Mouse (Mus musculus) right cerebral cortex, adult 18-20 months (tissue): ENCODE measurements around the gene Cdh3.

Experiments used
- DNase-seq: peaks from one replicate; pipeline ENCODE4 v3.0.0; 2022; ENCODE audit warnings: mixed read lengths

The Cdh3 gene

DNA sequence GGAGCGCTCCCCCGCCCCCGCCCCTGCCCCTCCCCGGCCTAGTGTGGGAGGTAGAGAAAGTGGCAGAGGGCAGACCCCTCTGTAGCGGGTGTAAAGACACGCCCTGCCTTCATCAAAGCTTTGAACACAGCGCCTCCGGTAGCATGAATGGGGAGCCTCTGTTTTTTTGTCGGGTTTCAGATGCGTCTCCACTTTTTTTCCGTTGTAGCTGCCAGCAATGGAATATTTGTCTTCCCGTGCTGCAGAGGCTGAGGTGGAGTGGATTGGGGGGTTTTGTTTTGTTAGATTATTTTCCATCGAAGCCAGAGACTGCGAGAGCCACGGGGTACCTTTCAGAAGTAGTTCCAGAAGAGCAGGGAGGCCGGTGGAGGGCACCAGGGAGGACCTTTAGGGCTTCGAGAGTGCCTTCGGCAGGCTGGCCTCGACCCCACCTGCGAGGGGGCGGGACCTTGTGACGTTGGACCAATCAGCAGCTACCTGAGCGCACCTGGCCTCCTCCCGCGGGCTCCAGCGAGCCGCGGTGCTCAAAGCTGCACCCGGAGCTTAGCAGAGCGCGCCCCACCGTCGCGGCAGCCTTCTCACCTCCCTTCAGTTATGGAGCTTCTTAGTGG lies at the start of gene Cdh3:
Gene Cdh3, plus strand, starts transcription at position 527 of the 611 bp plus-strand sequence.
- DNase-seq, result no peak

DNA sequence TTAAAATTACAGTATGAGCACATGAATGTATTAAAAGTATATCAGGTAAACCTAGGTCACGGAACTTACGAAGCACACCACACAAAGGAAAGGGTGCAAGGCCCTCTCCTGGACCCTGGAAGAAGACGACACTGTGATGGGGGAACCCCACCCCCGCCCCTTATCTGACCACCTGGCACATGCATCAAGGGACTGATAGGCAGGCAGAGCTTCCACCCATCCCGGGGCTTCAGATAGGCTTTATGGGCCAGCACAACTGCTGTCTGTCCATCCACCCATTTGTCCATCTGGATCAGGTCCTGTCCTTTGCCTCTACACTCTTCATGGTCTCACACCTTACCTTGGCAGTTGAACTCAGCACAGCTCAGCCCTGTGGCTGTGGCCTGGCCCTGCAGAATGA lies 48.6 kb upstream of the Cdh3 start:
- DNase-seq, result no peak

DNA sequence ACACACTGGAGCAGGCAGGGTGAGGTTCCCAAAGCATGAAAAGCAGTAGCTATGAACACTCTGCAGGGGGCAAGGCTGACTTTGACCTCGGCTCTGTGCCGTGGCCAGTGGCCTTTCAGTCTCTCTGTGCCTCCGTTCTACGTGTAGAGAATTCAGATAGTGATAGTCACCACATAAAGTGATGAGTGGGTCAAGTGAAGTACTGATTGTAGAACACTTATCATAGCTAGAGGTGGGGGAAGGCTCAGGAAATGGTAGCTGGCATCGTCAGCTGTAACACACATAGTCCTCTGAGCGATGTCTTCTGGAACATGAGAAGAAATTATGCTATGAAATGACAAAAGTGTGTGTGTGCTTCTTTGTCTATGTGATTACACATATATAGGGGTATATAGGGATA lies 46.9 kb upstream of the Cdh3 start:
- no peak for DNase-seq

DNA sequence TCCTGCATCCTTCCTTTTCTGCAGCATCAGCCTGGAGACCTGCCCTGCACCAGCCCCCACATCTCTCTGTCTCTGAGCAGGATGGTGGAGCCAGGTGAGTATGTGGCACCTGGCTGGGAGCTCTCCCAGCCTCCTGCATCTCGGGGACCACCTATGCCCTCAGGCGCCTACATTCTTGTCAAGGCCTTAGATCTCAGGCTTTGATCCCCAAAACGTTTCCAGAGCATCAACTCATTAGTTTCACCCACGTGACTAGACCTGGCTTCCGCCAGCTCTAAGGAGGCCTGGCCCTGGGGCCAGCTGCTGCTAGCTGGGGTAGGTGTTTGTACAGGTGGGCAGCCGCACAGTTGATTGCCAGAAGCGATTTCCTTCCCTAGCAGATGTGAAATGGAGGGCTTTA lies 41.2 kb upstream of the Cdh3 start:
- no peak for DNase-seq

DNA sequence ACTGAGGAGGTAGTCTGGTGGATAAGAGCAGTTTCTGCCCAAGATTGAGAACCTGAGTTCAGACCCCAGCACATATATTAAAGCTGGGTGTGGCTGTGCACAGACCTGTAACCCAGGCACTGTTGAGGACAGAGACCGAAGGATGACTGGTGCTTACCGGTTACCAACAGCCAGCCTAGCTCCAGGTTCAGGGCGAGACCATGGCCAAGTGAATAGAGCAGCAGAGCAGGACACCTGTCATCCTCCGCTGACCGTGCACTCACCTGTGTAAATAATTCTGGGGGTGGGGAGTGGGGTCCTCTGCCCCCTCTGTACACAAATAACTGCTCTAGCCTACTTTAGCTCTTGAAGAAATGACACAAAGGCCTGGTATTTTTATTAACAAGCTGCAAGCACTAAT lies 36.7 kb upstream of the Cdh3 start:
- DNase-seq, result no peak

DNA sequence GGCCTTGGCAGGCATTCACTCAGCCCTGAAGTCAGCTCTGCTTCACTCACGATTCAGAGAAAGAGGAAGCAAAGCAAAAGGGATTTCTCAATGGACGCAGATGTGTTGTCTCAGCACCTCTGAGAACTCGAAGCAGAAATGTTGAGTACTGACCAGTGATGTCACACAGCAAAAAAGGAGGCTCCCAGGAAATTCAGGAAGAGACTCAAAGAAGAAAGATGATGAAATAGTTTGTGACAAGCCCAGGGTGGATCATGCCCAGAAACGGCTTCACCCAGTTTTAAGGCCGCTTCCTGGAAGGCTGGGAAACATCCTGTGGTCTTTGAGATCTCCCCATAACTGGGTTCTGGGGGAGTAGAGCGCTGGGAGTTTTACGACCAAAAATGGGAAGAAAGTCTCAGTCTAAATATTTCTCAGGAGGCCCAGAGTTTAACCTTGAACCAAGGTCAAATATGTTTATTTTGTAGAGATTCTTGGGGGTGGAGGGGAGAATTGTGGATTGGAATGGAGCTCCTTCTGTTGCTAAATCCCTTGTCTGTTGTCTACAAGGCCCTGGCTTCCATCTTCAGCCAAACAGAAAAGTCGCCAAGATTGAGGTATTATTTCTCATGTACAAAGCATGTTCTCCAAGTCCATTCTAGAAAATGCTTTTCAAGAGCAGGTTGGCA lies 10.5 kb upstream of the Cdh3 start, which contains the start of gene 6030452D12Rik:
Gene 6030452D12Rik, plus strand, starts transcription at position 505 of the 668 bp plus-strand sequence.
- no peak for DNase-seq

DNA sequence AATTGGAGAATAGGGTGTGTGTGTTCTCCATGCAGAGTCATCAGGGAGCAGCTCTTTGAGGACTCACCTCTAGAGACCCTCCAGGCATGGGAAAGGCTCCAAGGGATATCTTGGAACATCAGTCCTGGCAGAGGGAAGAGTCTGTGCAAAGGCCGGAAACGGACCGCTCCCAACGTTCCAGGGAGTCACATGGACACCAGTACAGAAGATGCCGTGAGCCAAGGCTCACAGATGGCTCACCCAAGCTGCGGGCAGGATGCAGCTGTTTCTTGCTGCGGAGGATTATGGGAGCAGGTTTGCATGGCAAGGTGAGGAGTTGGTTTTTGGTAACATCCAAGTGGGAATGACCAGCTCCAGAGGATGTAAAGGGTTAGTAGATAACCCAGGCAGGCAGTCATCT lies 6.5 kb upstream of the Cdh3 start:
- DNase-seq, result no peak

DNA sequence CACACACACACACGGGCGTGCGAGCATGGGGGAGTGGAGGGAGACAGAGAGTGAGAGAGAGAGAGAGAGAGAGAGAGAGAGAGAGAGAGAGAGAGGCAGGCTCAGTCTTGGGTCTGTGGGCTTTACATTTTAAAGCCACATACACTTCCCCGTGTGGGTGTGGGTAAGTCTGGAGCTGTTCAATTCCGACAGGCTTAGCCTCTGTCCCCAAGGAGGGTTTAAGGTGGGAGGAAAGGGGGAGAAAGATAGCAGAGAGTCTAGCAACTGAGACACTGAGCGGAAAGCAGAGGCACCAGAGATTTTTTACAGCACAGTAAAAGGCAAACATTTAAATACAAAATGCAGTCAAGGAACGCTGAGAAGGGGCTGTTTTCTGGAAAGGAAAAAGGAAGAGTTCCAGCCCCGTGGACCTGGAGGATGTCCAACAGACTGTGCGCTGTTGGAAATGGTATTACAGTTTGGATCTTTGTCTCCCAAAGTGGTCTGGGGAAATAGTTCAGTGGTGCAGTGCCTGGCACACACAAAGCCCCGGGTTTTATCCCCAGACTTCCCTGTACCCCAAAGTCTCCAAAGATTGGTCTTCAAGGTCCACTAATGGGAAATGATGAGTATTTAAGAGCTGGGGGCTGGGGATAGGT lies 5.2 kb upstream of the Cdh3 start:
- DNase-seq, result no peak

DNA sequence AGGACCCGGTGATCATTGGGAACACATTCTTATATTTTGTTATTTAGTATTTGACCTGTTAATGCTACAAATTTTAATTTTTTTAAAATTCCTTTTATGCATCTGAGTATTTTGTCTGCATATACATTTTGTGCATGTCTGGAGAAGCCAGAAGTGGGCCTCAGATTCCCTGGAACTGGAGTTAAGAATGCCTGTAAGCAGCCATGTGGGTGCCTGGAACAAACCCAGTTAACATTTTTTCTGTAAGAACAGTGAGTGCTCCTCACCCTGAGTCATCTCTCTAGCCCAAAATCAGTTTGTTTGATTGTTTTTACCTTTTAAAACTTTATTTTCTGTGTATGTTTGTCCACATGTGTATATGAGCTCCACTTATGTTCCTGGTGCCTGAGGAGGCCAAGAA lies 4.6 kb upstream of the Cdh3 start:
- no peak for DNase-seq

DNA sequence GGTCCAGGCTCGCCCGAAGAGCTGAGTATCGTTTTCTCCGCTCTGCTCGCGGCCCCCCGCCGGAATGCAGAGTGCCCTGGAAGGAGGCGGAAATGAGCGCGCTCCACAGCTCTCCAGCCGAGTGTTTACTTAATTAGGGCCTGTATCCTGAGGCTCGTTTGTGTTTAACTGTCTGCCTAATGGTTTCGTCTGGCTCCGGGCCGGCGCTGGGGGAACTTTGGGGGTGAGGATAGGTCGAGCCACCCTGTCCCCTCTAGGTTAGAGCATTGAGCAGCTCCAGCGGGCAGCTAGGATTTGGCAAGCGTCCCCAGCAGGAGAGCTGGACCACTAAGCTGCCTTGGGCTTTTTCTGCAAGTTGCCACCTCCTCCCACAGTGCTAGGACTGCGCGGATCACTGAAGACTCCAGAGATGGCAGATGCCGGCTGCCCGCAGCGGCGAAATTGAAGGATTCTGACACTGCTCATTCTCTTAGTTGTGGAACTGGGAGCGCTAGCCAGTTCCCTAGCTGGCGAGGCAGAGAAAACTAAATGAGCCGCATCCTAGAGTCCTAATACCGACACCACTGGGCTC lies 2.8 kb upstream of the Cdh3 start:
- DNase-seq, result peak; percentile 29

DNA sequence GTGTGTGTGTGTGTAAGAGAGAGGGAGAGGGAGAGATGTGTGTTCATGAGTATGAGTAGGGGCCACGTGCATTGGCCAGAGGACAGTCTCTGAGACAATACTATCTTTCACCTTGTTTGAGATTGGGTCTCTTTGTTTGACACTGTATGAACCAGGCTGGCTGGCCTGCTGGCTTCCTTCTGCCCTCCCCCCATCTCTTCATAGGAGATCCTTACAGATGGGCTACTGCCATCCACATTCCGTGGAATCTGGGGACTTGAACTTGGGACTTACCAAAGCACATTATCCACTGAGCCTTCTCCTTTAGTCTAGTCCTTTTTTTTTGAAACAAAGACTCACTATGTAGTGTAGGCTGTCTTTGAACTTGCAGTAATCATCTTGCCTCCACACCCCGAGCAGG lies 2.2 kb upstream of the Cdh3 start:
- no peak for DNase-seq

DNA sequence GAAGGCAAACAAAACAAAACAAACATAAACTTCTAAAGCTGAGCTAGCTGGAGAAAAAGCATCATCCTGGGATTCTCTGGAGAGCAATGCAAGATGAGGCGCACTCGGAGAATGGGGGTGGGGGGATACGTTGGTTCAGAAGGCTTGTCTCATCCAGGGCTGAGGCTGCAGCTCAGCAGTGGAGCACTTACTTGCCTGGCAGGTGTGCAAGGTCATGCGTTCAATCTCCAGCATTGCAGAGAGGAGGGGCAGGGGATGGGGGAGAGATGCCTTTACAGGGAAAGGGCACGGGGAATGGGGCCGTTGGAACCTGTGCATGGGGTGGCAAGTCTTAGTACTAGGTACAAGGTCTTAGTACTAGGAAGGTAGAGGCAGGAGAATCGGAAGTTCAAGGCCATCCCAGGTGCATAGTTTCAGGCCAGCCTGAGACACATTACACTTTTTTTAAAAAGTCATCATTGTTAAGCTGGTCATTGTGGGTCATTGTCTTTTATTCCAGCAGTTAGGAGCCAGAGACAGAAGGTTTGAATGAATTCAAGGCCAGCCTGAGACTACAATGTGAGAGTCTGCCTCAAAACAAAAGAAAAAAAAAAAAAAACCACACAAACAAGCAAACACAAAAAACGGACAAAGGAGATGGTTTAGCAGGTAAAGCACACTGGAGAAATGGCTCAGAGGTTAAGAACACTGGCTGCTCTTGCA lies 1.5 kb upstream of the Cdh3 start:
- DNase-seq, result no peak

DNA sequence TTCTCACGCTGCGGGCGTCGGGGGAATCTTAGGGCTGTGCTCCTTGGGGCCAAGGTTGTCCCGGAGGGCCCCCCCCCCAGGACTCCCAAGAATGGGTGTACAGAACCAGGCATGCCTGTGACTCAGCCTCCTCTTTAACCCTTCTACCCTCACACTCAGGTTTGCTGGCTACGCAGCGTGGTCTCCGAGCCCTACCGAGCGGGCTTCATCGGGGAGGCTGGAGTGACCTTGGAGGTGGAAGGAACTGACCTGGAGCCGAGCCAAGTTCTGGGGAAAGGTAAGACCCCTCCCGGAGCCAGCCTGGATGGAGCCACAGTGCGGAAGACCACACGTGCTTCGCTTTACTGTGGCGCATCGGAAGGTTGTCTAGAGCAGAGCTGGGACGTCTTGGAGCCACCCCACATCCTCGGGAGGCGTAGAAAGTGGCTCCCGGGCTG lies 392 bp downstream of the Cdh3 start:
- no peak for DNase-seq

DNA sequence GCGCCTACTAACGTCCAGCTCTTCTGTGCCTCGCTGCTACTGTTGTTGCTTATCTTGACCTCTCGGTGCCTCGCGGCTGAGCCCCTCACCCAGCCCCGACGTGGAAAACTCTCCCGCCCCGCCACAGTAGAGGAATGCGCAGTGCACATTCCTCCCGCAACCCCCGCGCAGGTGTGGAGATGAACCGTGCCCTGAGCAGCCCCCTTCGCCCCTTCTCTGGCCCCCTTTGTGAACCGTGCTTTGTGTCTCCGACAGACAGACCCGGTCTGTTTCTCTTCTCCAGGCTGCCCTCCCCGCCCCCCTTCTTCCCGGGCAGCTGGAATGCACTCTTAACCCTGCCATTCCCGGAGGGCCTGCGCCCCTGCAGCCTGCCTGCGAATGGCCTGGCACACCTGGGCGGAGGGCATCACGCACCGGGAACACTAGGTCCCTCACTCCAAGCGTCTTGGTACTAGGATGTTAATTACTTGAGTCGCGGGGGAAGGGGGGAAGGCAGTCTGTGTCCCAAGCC lies 895 bp downstream of the Cdh3 start:
- no peak for DNase-seq

DNA sequence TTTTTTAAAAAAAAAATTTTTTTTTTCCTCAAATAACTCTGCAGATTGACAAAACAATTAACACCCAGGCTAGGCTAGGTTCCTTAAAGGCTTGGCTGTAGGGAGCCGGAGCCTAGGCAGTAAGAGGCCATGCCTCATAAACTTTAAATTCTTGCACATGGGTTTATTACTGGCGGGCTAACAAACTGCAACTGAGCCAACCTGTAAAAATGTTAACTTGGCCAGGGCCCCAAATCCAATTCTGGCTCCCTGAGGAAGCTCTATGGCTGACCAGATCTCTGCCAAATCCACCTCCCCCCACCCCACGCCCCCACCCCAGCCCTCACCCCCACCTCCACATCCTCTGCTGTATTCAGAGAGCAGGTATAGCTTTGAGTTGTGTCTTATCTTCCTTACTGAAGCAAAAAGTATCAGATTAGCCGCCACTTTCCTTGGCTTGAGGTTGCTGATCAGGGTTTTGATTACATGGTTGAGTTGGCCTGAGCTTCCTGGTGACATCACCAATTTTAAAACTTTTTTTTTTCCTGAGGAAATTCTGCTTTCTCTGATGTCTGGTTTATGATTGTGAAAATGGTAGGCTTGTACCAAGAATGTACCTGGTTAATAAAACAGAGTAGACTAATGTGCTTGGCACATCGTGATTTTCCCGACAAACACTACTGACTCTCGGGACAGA lies 1.9 kb downstream of the Cdh3 start:
- no peak for DNase-seq

DNA sequence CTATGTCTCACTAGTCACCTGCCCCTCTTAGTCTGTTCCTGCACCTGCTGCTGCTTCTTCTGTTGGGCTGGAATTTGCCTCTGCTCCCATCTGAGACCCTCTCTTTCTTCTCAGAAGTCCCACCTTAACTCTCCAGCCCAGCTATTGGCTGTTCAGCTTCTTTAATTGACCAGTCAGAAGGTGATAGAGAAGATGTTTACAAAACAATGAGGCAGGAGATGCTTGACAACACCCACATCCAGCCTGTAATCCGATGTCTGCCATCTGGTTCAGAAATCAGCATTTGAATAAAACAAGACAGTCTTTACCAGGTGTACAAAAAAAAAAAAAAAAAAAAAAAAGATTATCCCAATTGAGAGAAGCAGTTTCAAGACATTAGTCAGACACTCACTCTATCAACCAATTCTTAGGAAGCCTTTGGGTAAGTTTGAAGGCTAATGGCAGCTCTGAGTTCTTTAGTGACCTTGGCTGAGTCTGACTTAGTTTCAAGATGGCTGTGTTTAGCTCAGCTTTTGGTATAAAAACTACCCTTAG lies 5.3 kb downstream of the Cdh3 start:
- DNase-seq, result no peak

DNA sequence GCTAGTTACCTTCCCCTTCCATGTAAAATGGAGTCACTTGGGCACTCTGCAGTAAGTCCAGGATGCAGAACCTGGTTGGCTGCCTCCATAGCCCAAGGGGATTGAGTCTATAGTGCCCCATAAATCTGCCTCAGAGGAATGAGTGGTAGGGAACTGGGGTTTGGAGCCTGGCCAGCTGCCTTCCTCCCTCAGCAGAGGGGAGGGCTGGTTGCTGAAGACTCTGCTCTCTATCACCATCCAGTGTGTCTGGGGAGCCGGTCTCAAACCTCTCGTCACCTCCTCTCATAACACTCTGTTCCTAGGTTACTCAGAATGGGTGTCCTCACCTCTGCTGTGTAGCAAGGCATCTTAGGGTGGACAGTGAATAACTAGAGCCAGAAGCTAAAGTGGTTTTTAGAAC lies 5.9 kb downstream of the Cdh3 start:
- DNase-seq, result no peak

DNA sequence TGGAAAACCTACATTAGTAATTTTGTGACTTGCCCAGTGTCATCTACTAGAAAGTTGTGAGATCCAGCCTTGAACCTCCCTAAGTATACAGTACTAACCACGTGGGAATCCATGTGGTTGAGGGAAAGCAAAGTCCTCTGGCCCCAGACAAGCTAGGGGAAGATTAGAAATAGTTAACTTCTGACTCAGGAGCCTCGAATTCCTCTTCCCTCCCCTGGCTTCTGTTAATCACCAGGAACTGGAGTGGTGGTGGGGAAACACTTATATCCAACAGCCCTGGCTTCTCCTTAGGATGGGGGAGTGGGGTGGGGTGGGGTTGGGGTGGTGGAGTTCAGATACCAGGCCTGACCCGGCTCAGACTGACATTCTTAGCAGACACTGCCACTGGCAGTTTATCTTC lies 8.1 kb downstream of the Cdh3 start:
- DNase-seq, result no peak

DNA sequence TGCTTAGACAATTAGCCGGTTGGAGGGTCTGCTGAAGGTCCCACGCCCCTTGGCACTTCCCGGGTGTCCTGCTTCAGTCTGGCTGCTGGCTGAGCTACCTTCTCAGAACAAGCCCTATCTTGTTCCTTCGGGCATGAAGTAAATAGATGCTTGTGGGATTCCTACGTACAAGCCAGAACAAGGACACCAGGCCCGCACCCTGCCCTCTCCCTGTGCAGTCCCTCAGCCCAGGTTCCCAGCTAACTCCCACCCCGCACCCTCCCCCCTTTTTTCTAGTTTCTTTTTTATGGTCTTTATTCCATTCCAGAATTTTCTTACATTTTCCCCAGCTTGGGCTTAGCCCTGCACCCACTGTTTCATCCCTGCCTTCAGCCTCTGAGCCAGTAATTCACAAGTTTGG lies 9.9 kb downstream of the Cdh3 start:
- DNase-seq, result no peak

DNA sequence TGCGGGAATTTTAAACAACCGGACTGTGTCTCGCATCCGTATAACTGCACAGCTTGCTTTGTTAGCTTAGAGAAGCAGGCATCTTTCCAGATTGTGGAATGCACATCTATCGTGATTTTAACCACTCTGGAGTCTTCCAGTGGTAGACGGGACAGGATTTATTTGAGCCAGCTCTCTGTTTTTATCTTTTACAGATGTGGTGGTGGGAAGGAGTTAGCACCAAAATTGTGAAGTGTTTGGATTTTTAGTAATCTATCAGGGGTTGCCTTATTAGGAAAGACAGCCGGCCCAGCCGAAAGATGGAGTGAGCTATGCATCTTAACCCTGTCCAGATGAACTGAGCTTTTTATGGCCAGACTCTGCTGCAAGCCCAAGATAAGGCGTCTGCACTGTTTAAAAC lies 11.2 kb downstream of the Cdh3 start:
- DNase-seq, result no peak

DNA sequence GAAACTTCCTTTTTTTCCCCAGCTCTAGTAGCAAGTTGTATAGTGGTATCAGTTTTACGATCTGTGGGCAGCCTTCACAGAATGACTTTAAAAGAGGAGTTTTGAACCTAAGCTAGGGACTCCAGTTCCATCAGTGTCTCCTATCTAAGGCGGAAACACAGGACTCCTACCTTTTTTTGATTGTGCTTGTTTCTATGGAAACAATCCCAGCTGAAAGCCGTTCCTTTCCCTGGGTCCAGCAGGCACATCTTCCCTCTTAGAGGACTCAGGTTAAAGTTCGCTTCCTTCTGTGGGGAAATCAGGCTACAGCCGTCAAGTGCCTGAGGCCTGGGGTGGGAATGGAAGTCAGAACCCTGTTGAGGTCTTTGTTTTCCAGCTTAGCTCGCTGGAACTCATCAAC lies 16.0 kb downstream of the Cdh3 start:
- no peak for DNase-seq
